Mouse (Mus musculus): ENCODE results near the gene Sik1. TPM values are rescaled to one million over a fixed set of nuclear protein-coding genes. Genes with fewer than 3 reads are reported as not detected.
A peak's percentile ranks its signal among the peaks of the same experiment; 100 is the strongest.

The Sik1 gene
- total RNA-seq, 2 experiments from 2014 or later: 13.4 to 58.6 TPM

DNA sequence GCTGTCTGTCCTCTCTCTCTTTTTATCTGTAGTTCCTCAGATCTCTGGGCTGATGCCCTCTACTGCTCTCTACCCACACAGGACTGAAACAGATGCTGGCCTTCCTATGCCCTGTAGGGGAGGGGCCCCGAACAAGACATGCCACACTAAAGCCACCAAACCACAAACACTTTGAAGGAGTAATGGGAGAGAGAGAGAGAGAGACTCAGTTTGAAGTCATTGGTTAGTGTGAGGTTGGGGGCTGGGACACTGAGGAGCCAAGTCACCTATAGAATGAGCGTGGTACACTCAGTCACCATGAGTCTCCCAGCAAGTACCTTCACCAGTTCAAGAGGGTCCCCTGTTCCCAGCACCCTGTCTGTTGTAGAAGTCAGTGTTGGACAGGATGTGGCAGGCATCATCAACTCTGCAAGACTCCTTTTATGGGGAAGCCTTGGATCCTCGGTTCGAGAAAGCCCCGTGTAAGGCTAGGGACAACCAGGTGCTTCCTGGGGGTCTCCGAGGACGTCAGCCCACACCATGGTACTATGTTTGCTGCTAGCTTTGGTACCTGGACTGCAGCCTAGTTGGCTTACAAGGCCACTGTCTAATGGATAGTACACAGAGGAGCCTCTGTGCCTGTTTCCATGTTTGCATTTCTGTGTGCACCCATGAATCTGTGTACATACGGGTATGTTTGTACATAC is 17.7 kb upstream of the Sik1 start:
- Histone ChIP-seq H3K4me3 (no peak overlapping the region), H3K27ac (peak overlapping the region; percentile 65)
- intact Hi-C loops (cut with DNase I): no loop called here
- TF ChIP-seq CTCF (IDR thresholded peaks at IDR 0.05): no peak
- peak; percentile 14 for DNase-seq

DNA sequence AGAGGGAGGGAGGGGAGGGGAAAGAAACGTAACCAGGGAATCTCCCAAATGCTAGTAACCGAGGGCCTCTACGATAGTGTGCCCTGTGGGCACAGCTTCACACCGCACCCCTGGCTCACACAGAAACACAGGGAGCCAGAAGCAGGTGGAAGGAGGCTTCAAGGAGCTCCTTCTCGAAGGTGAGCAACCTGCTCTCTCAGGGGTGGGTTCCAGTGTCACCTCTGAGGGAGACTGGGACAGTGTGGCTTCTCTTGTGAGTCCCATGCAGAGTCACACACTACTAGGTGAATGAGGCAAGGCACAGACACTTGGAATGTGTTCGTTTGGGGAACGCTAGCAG is 17.2 kb upstream of the Sik1 start:
- DNase-seq: no peak
- no peak overlapping the region for H3K4me3 ChIP-seq
- H3K27ac ChIP-seq: no peak overlapping the region
- no peak for TF ChIP-seq CTCF (IDR thresholded peaks at IDR 0.05)
- intact Hi-C loops (cut with DNase I): no loop called here

DNA sequence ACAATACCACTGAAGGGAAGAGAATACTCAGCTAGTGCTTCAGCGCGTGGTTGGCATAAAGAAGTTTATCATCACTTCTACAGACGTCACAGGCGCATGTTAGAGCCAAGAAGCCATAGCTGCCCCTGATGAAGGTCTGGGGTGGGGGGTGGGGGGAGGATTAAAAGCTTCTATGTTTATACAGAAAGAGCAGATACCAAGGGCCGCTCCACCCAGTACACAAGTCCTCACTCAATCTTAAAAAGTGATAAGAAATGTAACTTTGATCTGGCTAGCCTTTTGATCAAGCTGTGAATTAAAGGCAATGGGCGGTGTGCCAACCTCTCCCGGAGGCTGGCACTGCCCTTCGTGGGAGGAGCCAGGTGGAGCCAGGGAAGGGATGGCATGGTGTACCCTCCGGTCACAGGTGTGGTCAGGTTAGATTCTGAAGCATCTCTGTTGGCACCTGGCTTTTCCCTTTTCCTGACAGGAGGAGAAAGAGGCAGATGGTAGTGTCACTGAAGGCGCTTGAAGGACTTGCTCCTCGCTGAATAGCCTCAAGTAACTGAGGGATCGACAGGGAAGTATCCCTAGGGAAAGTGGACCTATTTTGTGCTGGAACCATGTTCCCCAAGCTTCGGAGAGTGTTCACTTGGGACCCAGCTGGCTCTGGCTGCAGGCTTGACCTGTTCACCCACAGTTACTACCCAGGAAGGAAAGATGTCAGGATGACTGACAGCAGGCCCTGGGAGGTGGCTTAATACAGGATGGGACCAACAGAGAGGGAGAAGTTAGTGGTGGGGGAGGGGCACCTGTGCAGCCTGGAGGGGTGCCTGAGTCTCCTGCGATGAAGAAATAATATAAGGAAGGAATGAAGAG is 16.6 kb upstream of the Sik1 start:
- Histone ChIP-seq H3K4me3 (no peak overlapping the region), H3K27ac (no peak overlapping the region)
- peak; percentile 10 for DNase-seq
- no peak for TF ChIP-seq CTCF (IDR thresholded peaks at IDR 0.05)
- intact Hi-C loops (cut with DNase I): no loop called here

DNA sequence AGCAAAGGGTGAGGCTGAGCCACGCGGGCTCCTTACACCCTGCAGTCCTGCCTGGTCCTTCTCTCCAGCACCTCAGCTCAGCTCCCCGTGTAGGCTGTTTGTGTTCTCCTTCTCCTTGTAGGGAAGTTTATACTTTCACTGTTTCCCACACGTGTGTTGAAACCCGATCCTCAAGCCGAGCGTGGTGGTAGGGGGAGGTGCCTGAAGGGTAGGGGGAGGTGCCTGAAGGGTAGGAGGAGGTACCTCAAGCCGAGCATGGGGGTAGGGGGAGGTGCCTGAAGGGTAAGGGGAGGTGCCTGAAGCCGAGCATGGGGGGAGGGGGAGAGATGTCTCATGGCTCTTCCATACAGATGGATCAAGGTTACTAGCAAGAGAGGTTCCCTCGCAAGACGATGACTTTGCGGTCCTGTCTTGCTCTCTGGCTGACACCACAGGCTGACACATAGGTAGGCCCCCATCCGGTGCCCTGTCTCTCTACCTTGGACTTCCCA is 15.4 kb upstream of the Sik1 start:
- intact Hi-C loops (cut with DNase I): no loop called here
- DNase-seq: peak; percentile 12
- Histone ChIP-seq H3K4me3 (no peak overlapping the region), H3K27ac (no peak overlapping the region)
- TF ChIP-seq CTCF (IDR thresholded peaks at IDR 0.05): no peak

DNA sequence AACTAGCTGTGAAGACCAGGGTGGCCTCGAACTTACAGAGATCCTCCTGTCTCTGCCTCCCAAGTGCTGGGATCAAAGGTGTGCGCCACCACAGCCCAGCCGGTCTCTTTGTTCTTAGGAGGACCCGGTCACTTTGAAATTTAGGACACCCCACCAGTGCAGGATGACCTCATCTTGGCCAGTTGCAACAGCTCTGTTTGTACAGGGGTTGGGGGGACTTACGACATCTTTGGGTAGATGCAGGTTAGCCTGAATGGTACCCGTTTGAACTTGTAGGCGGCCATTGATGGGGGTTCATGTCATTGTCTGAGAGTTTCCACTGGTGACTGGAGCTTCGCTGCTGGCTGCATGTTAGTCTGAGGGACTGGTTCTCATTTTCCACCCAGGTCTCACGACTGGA is 14.8 kb upstream of the Sik1 start:
- DNase-seq: peak; percentile 6
- H3K4me3 ChIP-seq: no peak overlapping the region
- no peak for TF ChIP-seq CTCF (IDR thresholded peaks at IDR 0.05)
- H3K27ac ChIP-seq: no peak overlapping the region
- intact Hi-C loops (cut with DNase I): no loop called here

DNA sequence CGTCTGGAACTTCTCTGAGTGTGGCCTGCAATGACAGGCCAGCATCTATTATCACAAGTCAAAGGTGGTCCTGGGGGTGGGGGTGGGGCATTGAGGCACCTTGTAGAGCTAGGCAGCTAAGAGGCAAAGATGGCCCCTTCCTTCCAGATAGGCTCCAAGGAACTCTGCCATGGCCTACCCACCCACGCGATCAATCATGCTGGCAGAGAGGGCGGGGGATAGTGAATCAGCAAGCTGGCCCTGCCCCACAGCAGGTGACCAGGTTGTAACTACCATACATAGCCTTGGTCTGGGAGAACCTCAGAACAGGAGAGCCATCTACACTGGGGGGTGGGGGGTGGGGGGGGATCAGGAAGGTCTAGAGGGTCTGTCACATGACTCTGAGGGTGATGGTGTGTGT is 12.5 kb upstream of the Sik1 start:
- Histone ChIP-seq H3K27ac (no peak overlapping the region), H3K4me3 (no peak overlapping the region)
- TF ChIP-seq CTCF (IDR thresholded peaks at IDR 0.05): no peak
- intact Hi-C loops (cut with DNase I): no loop called here
- no peak for DNase-seq

DNA sequence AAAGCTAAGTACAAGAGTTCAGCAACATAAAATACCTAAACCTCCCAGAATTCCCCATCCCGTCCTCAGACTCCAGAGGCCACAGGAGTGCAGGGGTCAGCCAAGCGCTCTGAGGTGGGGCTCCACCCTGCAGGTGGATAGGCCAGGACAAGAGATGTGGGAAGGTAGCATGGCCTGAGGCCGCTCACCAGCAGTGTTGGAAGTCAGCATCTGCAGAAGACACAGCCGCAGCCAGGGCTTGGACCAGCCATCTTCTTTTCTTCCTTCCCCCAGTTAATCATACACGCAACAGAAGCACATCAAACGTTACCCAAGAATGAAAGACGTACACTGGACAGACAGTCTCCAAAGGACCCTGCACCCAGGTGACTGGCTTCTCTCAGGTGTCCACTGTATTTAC is 11.5 kb upstream of the Sik1 start:
- no peak overlapping the region for H3K27ac ChIP-seq
- TF ChIP-seq CTCF (IDR thresholded peaks at IDR 0.05): no peak
- intact Hi-C loops (cut with DNase I): no loop called here
- H3K4me3 ChIP-seq: no peak overlapping the region
- peak; percentile 5 for DNase-seq

DNA sequence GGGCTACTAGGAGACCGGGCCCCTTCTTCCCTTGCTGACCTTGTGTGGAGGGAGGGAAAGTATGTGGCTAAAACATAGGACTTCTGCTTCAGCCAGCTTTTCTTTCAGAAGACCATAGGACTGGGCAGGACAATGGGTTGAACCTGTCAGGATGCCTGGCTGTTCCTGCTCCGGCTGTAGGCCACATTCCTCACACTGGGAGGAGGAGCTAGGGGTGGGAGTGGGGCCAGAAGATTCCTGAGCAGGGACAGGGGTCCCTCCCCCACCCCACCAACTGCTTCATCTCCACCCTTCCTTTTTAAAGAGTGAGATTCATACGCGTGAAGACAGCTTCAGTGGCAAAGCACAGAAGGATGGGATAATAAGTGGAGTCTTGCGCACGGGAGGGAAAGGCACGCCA is 10.0 kb upstream of the Sik1 start:
- DNase-seq: peak; percentile 24
- intact Hi-C loops (cut with DNase I): no loop called here
- Histone ChIP-seq H3K27ac (no peak overlapping the region), H3K4me3 (no peak overlapping the region)
- TF ChIP-seq CTCF (IDR thresholded peaks at IDR 0.05): no peak

DNA sequence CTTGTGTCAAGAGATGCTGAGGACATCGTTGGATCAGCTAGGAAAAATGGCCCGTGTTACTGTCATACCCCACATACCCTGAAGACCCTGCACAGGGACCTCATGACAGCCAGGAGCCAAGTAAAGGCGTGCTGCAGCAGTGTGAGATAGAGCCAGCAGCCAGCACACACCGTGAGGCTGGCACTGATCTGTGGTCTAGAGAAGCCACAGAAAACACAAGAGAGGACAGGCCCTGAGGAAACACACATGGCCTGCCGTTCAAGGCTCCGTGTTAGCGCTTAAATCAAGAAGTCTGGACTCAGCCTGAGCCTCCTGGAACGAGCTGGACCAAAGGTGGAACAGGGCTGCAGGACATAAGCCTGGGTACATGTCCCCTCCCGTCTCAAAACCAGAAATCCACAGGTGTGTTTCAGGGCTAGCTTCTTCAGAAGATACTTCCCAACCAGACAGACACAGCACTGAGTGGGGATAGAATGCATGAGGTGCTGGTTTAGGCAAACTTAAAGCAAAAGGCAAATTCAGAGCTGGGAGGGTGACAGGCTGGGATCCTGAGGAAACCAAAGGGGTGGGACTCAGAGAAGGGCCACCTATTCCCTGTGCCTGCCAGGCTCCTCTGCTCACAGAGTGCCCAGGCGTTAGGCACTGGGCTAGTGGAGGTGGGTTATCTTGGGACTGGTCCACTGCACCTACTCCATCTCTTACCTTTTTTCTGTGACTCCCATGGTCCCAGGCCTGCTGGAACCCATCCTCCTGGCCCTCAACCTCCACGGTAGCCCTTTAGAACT is 9.3 kb upstream of the Sik1 start:
- Histone ChIP-seq H3K27ac (no peak overlapping the region), H3K4me3 (no peak overlapping the region)
- TF ChIP-seq CTCF (IDR thresholded peaks at IDR 0.05): no peak
- peak; percentile 8 for DNase-seq
- intact Hi-C loops (cut with DNase I): no loop called here

DNA sequence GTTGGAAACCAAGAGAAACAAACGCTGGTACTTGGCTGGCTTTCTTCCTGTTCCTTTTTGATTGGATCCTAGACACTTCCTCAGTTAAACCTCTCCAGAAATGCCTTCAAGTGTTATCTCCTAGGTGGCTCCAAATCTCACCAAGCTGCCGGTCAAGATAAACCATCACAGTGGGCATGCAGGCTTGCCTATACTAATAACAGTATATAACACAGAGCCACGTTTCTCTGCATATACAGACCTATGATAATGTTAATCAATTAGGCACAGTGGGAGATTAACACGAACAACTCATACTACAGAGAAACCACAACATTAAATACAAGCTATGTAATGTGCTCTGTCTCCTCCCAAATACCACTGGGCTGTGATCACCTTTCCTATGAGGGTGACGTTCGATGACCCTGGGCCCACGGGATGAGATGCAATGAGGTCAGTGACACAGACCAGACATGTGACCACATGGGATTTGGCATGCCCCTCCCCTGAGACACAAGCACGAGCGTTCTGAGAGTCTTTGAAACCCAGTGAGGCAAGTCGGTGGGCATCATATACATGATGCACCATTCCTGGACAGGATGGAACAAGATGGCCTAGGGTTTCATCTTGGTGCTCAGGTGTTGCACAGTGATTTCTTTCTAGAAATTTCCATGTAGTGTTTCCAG is 7.7 kb upstream of the Sik1 start:
- Histone ChIP-seq H3K4me3 (no peak overlapping the region), H3K27ac (no peak overlapping the region)
- intact Hi-C loops (cut with DNase I): no loop called here
- peak; percentile 7 for DNase-seq
- TF ChIP-seq CTCF (IDR thresholded peaks at IDR 0.05): no peak

DNA sequence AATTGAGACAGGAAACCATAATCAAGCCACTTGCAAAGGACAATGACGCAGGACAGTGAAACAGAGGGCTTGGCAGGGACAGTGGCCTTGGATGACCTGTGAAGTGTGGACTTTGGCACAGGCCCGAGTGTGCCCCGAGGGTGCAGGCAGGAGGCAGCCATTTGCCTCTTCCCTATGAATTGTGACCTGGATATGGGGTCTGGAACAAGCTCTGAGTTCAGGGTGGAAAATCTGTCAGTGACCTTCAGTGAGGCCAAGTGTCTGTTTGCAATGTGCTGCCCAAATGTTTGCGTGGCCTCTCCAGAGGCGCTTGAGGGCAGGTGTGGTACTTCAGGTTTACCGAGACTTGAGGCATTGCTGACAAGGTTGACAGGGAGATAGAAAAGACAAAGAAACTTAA is 6.5 kb upstream of the Sik1 start:
- peak; percentile 38 for DNase-seq
- intact Hi-C loops (cut with DNase I): no loop called here

DNA sequence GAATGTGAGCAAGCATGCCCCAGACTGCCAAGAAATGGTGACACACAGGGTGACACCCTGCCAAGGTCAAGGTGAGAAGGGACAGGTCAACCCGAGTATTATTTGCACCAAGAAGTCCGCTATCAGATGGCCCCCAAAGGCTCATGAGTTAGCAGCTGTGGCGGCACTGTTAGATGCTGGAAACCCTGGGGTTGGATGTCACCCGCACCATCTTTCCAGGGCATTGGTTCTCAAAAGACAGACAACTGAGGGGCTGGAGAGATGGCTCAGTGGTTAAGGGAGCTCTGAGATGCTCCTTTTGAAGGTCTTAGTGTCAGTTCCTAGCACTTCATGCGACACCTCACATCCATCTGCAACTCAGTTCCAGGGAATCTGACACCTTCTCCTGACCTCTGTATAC is 6.1 kb upstream of the Sik1 start:
- intact Hi-C loops (cut with DNase I): no loop called here
- peak; percentile 13 for DNase-seq
- no peak overlapping the region for H3K4me3 ChIP-seq
- H3K27ac ChIP-seq: no peak overlapping the region
- no peak for TF ChIP-seq CTCF (IDR thresholded peaks at IDR 0.05)

More for the DNA sequence above, 6.5 kb upstream of the Sik1 start:
- Histone ChIP-seq H3K4me3 (no peak overlapping the region), H3K27ac (no peak overlapping the region)
- TF ChIP-seq CTCF (IDR thresholded peaks at IDR 0.05): no peak

Measured in gastrocnemius, adult 2 months (tissue).